Mouse (Mus musculus) stomach, postnatal 0 days (tissue): Measurements from ENCODE around the gene Nos3. TPM values are rescaled to one million over a fixed set of nuclear protein-coding genes. Genes with fewer than 3 reads are reported as not detected.

Source experiments
- ATAC-seq: fragments of 200-750 bp; cut with Nextera tagmentation; 2 replicates; pipeline ENCODE4 v1.8.0; 2017; ENCODE audit not compliant: low FRiP score, low TSS enrichment
- DNase-seq: peaks from one replicate; pipeline ENCODE4 v3.0.0-alpha.2; 2016; ENCODE audit warnings: low spot score
- H3K27ac ChIP-seq: fragments of 300-500 bp; sonication (generic); replicated peaks from 2 replicates; pipeline ENCODE4 v1.5.1; 2014; ENCODE audit warnings: mild to moderate bottlenecking, control low read depth
- H3K27me3 ChIP-seq: fragments of 300-500 bp; sonication (generic); 2 replicates; pipeline ENCODE4 v1.6.1; 2014; ENCODE audit warnings: low read length; ENCODE audit not compliant: control insufficient read depth, insufficient read depth
- H3K36me3 ChIP-seq: fragments of 300-500 bp; sonication (generic); 2 replicates; pipeline ENCODE4 v1.6.1; 2014; ENCODE audit warnings: low read length, mixed read lengths; ENCODE audit not compliant: control insufficient read depth, insufficient read depth
- H3K4me1 ChIP-seq: fragments of 300-500 bp; sonication (generic); replicated peaks from 2 replicates; pipeline ENCODE4 v1.6.1; 2014; ENCODE audit warnings: antibody characterized with exemption; ENCODE audit not compliant: control insufficient read depth, insufficient read depth
- H3K4me2 ChIP-seq: fragments of 300-500 bp; sonication (generic); replicated peaks from 2 replicates; pipeline ENCODE4 v1.6.1; 2014; ENCODE audit warnings: low read depth, mild to moderate bottlenecking, control low read depth, moderate library complexity
- H3K4me3 ChIP-seq: fragments of 300-500 bp; sonication (generic); 2 replicates; pipeline ENCODE4 v1.5.1; 2014; ENCODE audit warnings: low read depth, low read length, control low read depth
- H3K9ac ChIP-seq: fragments of 300-500 bp; sonication (generic); 2 replicates; pipeline ENCODE4 v1.6.1; 2014; ENCODE audit warnings: mild to moderate bottlenecking, low read length, control low read depth, mixed read lengths
- H3K9me3 ChIP-seq: fragments of 300-500 bp; sonication (generic); 2 replicates; pipeline ENCODE4 v1.6.1; 2016; ENCODE audit warnings: low read length; ENCODE audit not compliant: control insufficient read depth
- CTCF ChIP-seq: IDR thresholded peaks from 2 replicates; pipeline ENCODE4 v1.5.1; 2016; ENCODE audit warnings: antibody characterized with exemption, low read depth, mild to moderate bottlenecking, moderate library complexity
- EP300 ChIP-seq: optimal IDR thresholded peaks from 2 replicates; pipeline ENCODE3; 2016; ENCODE audit warnings: antibody characterized with exemption
- WGBS: fragments of 180-500 bp; shearing (Covaris S2); extraction: QIAGEN DNeasy Blood & Tissue Kit; methylation state at CpG from one replicate; pipeline ENCODE4 v1.1.7; 2014; 5-methylcytosine and 5-hydroxymethylcytosine counted together
- polyA plus RNA-seq: library from polyadenylated mRNA; unstranded; fragments of >200 nt; fragmentation: Nextera tagmentation; extraction: Ambion mirVana; gene quantifications from 2 replicates; pipeline ENCODE4 v1.2.1, GENCODE M21; 2015

Gene Nos3
- polyA plus RNA-seq, 1 experiment from 2014 or later, result 3.2 TPM

DNA sequence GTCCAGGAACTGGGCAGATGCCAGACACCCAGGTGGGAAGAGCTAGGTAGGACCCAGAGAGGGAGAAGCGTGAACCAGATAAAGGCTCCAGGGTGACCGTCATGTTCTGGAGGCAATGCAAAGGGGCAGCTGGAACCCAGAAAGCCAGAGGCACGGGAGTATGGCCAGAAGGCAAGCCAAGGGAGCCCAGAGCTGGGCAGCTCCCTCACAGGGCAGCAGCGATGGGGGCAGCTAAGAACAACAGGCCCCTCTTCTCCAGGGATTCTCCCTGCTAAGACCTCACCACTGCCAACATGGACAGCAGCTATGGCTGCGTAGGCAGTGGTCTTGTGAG, 34.7 kb upstream of the Nos3 start:
- no peak for TF ChIP-seq EP300
- no peak for TF ChIP-seq CTCF
- Histone ChIP-seq H3K4me2 (no peak overlapping the region), H3K36me3 (no peaks in the 10 kb centered on the region), H3K27me3 (no peaks in the 10 kb centered on the region), H3K9me3 (no peaks in the 10 kb centered on the region), H3K4me3 (no peak overlapping the region), H3K9ac (no peak overlapping the region), H3K27ac (peak overlapping the region; percentile 63), H3K4me1 (0 out of 2 replicates have a peak, but pooled peaks cover 3% of the 10 kb centered on the region)
- ATAC-seq (no peak), DNase-seq (no peak)
- WGBS, result 40% methylated on average over 5 of the region's 5 CpGs

DNA sequence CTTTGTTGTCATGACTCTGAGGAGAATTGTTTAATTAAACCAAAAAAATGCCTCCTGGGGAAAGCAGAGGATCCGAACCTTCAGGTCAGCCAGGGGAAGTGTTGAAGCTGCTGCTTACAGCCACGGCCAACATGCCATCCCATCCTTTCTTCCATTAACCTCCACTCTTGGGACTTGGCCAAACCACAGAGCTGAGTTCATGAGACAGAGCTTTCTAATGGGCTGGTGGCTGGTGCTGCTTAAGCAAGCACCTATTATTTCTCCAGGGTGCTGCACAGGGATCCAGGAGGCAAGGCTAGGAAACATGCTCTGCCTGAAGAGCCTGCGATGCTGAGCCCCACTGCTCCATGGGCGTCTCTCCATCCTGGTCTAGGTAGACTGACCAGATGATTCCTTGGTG, 32.2 kb upstream of the Nos3 start:
- no peaks in the 10 kb centered on the region for H3K27me3 ChIP-seq
- no peak for ATAC-seq
- 84% methylated on average over 4 of the region's 4 CpGs for WGBS
- no peaks in the 10 kb centered on the region for H3K36me3 ChIP-seq
- H3K4me1 ChIP-seq, result 0 out of 2 replicates have a peak, but pooled peaks cover 3% of the 10 kb centered on the region
- TF ChIP-seq EP300, result no peak
- H3K9ac ChIP-seq, result no peak overlapping the region
- no peak overlapping the region for H3K4me2 ChIP-seq
- H3K9me3 ChIP-seq, result no peaks in the 10 kb centered on the region
- no peak overlapping the region for H3K4me3 ChIP-seq
- H3K27ac ChIP-seq, result no peak overlapping the region
- no peak for DNase-seq

DNA sequence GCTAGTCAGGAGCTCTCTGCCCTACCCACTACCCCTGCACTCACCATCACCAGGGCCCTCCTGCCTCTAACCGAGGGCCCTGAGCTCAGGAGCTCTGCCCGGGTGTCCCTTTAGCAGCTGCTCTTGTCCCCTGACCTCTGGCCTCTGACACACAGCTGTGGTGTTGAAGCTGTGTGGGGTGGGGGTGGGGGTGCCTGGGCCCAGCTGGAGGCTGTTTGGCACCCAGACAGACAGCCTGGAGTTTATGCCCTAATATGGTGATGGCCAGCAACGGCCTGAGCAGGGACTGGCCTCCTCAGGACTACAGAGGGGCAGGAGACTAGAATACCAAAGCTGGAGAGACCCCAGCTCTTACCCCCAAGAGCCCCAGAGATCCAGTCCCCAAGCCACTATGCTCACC, 29.9 kb upstream of the Nos3 start:
- Histone ChIP-seq H3K27ac (peak overlapping the region; percentile 71), H3K4me2 (no peak overlapping the region)

DNA sequence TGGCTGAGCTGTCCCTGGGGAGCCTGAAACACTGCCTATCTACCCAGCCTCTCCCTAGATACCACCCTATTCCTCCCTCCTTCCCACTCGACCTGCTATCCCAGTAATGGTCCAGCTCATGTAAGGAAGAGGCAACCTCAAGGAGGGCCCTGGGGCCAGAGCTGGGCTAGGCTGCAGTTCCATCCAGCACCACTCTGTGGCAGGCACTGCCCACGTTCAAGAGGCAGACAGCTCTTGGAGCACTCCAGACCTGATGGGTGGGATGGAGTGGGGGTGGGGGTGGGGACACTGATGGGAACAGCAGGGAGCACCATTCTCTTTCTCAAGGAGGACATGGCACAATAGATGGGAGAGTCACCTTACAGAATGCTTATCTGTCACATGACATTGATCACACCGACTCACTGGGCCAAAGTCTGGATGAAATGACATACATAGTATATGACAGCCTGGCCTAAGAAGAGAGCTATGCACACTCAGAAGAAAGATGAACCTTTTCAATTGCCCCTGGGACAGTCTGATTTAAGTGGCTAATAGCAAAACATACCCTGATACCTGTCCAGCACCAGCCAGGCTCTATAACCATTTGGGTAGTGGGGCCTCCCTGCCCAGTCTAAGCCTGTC, 28.6 kb upstream of the Nos3 start:
- Histone ChIP-seq H3K27me3 (no peaks in the 10 kb centered on the region), H3K9me3 (no peaks in the 10 kb centered on the region), H3K4me3 (no peak overlapping the region), H3K4me1 (no peaks in the 10 kb centered on the region), H3K9ac (no peak overlapping the region), H3K36me3 (no peaks in the 10 kb centered on the region), H3K4me2 (no peak overlapping the region), H3K27ac (peak overlapping the region; percentile 71)
- TF ChIP-seq EP300 (no peak), CTCF (peak; percentile 88)
- DNase-seq (peak; percentile 68), ATAC-seq (peak; percentile 74)
- WGBS, result 19% methylated on average over 3 of the region's 3 CpGs

More for the DNA sequence above, 29.9 kb upstream of the Nos3 start:
- WGBS, result 22% methylated on average over 3 of the region's 3 CpGs
- Histone ChIP-seq H3K4me1 (no peaks in the 10 kb centered on the region), H3K9me3 (no peaks in the 10 kb centered on the region), H3K9ac (peak overlapping the region; percentile 35; the same call in 1 of the 2 replicates), H3K4me3 (no peak overlapping the region), H3K27me3 (no peaks in the 10 kb centered on the region), H3K36me3 (no peaks in the 10 kb centered on the region)
- DNase-seq, result no peak
- ATAC-seq, result peak; percentile 52; the same call in 1 of the 2 replicates
- no peak for TF ChIP-seq CTCF
- TF ChIP-seq EP300, result no peak

DNA sequence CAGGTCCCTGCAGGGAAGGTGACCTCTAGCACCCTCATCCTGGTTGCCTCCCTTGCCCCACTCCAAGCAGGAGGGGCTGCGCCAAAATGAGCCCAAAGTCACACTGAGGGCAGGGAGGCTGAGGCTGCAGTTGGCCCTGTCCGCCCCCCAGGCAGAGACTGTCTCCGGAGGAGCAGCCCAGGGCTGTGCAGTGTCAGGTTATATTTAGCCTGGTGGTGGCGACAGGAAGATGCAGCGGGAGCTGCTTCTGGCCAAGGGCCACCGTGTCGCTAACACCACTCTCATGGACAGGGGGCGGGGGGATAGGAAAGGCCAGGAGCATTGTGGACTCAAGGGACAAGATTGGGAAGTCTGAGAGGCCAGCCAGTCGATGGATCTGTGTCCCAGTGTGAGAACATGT, 27.2 kb upstream of the Nos3 start:
- no peaks in the 10 kb centered on the region for H3K9me3 ChIP-seq
- ATAC-seq (no peak), DNase-seq (no peak)
- TF ChIP-seq CTCF (peak; percentile 26), EP300 (no peak)
- H3K9ac ChIP-seq, result no peak overlapping the region
- H3K27me3 ChIP-seq, result no peaks in the 10 kb centered on the region
- no peaks in the 10 kb centered on the region for H3K36me3 ChIP-seq
- H3K4me2 ChIP-seq, result no peak overlapping the region
- no peaks in the 10 kb centered on the region; the same call in 1 of the 2 replicates for H3K4me1 ChIP-seq
- WGBS, result 38% methylated on average over 9 of the region's 9 CpGs
- no peak overlapping the region for H3K4me3 ChIP-seq
- no peak overlapping the region for H3K27ac ChIP-seq

DNA sequence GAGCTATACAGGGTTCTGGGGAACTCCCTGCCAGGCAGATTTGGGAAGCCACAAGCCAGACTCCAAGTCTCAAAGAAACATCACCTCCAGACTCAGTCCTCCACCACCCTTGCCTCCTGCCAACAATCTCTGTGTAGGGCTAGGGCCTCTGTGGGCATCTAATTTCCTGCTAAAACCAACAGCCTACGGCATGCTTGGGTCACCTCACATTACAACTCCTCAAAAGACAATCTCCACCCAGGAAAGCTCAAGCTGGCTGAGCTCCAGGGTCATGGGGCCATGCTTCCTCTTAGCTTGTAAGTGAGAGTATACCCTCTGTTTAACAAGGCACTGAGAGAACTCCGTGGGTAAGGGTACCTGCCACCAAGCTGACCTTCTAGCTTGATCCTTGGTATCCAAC, 26.8 kb upstream of the Nos3 start:
- no peaks in the 10 kb centered on the region for H3K9me3 ChIP-seq
- H3K9ac ChIP-seq, result no peak overlapping the region
- DNase-seq, result no peak
- H3K4me3 ChIP-seq, result no peak overlapping the region
- H3K27me3 ChIP-seq, result no peaks in the 10 kb centered on the region
- no peaks in the 10 kb centered on the region for H3K36me3 ChIP-seq
- no peak overlapping the region for H3K27ac ChIP-seq
- TF ChIP-seq CTCF, result no peak
- no peak for TF ChIP-seq EP300
- no peak for ATAC-seq
- no peak overlapping the region for H3K4me2 ChIP-seq
- 53% methylated on average over 2 of the region's 2 CpGs for WGBS
- no peaks in the 10 kb centered on the region; the same call in 1 of the 2 replicates for H3K4me1 ChIP-seq
